Mouse (Mus musculus): Measurements from ENCODE around the gene Echdc3. TPM values are rescaled to one million over a fixed set of nuclear protein-coding genes. Genes with fewer than 3 reads are reported as not detected.

The Echdc3 gene
- total and polyA plus RNA-seq, 2 experiments from 2014 or later = 16.9 to 17.3 TPM

- no peak overlapping the region for H3K9ac ChIP-seq (replicated peaks; ENCODE audit: low read depth, low read length)
- DNase-seq (ENCODE audit: low spot score) (no peak), ATAC-seq (ENCODE audit: insufficient read depth, low read depth) (0 out of 2 replicates have a peak, but pooled peaks have one; percentile 8)
- H3K4me1 ChIP-seq (ENCODE audit: control insufficient read depth, insufficient read depth) = no peaks in the 10 kb centered on the region
- H3K4me2 ChIP-seq (ENCODE audit: low read depth, low read length) = no peak overlapping the region
- no peaks in the 10 kb centered on the region for H3K27me3 ChIP-seq (ENCODE audit: control insufficient read depth, insufficient read depth, low read length)
- H3K36me3 ChIP-seq (replicated peaks; ENCODE audit: control insufficient read depth, insufficient read depth, low read length) = no peaks in the 10 kb centered on the region
- H3K4me3 ChIP-seq (ENCODE audit: low read depth, low read length) = no peak overlapping the region
- H3K9me3 ChIP-seq (replicated peaks; ENCODE audit: control insufficient read depth, low read length) = peaks cover 4% of the 10 kb centered on the region
- TF ChIP-seq CTCF (IDR thresholded peaks at IDR 0.05; ENCODE audit: low read depth) = no peak
- TF ChIP-seq EP300 (IDR thresholded peaks at IDR 0.05; ENCODE audit: low read depth) = no peak
- no peak overlapping the region for H3K27ac ChIP-seq (ENCODE audit: low read depth)
- 72% methylated on average over 10 of the region's 10 CpGs for whole genome bisulfite sequencing
Measured at GRCm38 (mm10) chr2:6226361-6227058, 13.7 kb upstream of the Echdc3 start.

GRCm38 (mm10) chr2:6220141-6220805 lies 7.4 kb upstream of the Echdc3 start:
- no peak overlapping the region for H3K4me2 ChIP-seq (ENCODE audit: low read depth, low read length)
- DNase-seq (ENCODE audit: low spot score) (peak; percentile 56), ATAC-seq (ENCODE audit: insufficient read depth, low read depth) (peak; percentile 73)
- no peak for TF ChIP-seq EP300 (IDR thresholded peaks at IDR 0.05; ENCODE audit: low read depth)
- TF ChIP-seq CTCF (IDR thresholded peaks at IDR 0.05; ENCODE audit: low read depth) = peak; percentile 98
- no peaks in the 10 kb centered on the region for H3K4me1 ChIP-seq (ENCODE audit: control insufficient read depth, insufficient read depth)
- H3K27ac ChIP-seq (ENCODE audit: low read depth) = no peak overlapping the region
- no peaks in the 10 kb centered on the region for H3K27me3 ChIP-seq (ENCODE audit: control insufficient read depth, insufficient read depth, low read length)
- peaks cover 4% of the 10 kb centered on the region for H3K9me3 ChIP-seq (replicated peaks; ENCODE audit: control insufficient read depth, low read length)
- H3K4me3 ChIP-seq (ENCODE audit: low read depth, low read length) = no peak overlapping the region
- H3K9ac ChIP-seq (replicated peaks; ENCODE audit: low read depth, low read length) = no peak overlapping the region
- no peaks in the 10 kb centered on the region for H3K36me3 ChIP-seq (replicated peaks; ENCODE audit: control insufficient read depth, insufficient read depth, low read length)
- WGBS = 5% methylated on average over 4 of the region's 4 CpGs

GRCm38 (mm10) chr2:6212327-6212723 lies 508 bp downstream of the Echdc3 start:
- no peaks in the 10 kb centered on the region for H3K9me3 ChIP-seq (replicated peaks; ENCODE audit: control insufficient read depth, low read length)
- H3K27ac ChIP-seq (ENCODE audit: low read depth) = peak overlapping the region; percentile 98
- H3K4me2 ChIP-seq (ENCODE audit: low read depth, low read length) = peak overlapping the region; percentile 81
- H3K27me3 ChIP-seq (ENCODE audit: control insufficient read depth, insufficient read depth, low read length) = no peaks in the 10 kb centered on the region
- no peaks in the 10 kb centered on the region for H3K36me3 ChIP-seq (replicated peaks; ENCODE audit: control insufficient read depth, insufficient read depth, low read length)
- peaks cover 13% of the 10 kb centered on the region; the same call in 1 of the 2 replicates for H3K4me1 ChIP-seq (ENCODE audit: control insufficient read depth, insufficient read depth)
- 37% methylated on average over 9 of the region's 9 CpGs for WGBS
- TF ChIP-seq CTCF (IDR thresholded peaks at IDR 0.05; ENCODE audit: low read depth) (no peak), EP300 (IDR thresholded peaks at IDR 0.05; ENCODE audit: low read depth) (no peak)
- peak overlapping the region; percentile 79 for H3K9ac ChIP-seq (replicated peaks; ENCODE audit: low read depth, low read length)
- no peak for DNase-seq (ENCODE audit: low spot score)
- H3K4me3 ChIP-seq (ENCODE audit: low read depth, low read length) = peak overlapping the region; percentile 60
- ATAC-seq (ENCODE audit: insufficient read depth, low read depth) = peak; percentile 1; the same call in 1 of the 2 replicates

GRCm38 (mm10) chr2:6210840-6211239 lies 2.0 kb downstream of the Echdc3 start:
- TF ChIP-seq CTCF (IDR thresholded peaks at IDR 0.05; ENCODE audit: low read depth) (no peak), EP300 (IDR thresholded peaks at IDR 0.05; ENCODE audit: low read depth) (no peak)
- Histone ChIP-seq H3K9me3 (replicated peaks; ENCODE audit: control insufficient read depth, low read length) (no peaks in the 10 kb centered on the region), H3K27me3 (ENCODE audit: control insufficient read depth, insufficient read depth, low read length) (no peaks in the 10 kb centered on the region), H3K4me2 (ENCODE audit: low read depth, low read length) (no peak overlapping the region), H3K27ac (ENCODE audit: low read depth) (no peak overlapping the region), H3K36me3 (replicated peaks; ENCODE audit: control insufficient read depth, insufficient read depth, low read length) (no peaks in the 10 kb centered on the region), H3K4me3 (ENCODE audit: low read depth, low read length) (no peak overlapping the region), H3K4me1 (ENCODE audit: control insufficient read depth, insufficient read depth) (peaks cover 13% of the 10 kb centered on the region; the same call in 1 of the 2 replicates), H3K9ac (replicated peaks; ENCODE audit: low read depth, low read length) (no peak overlapping the region)
- WGBS = 86% methylated on average over 6 of the region's 6 CpGs
- DNase-seq (ENCODE audit: low spot score) (no peak), ATAC-seq (ENCODE audit: insufficient read depth, low read depth) (no peak)

GRCm38 (mm10) chr2:6209746-6210145 lies 3.1 kb downstream of the Echdc3 start:
- ATAC-seq (ENCODE audit: insufficient read depth, low read depth) (no peak), DNase-seq (ENCODE audit: low spot score) (no peak)
- Histone ChIP-seq H3K9ac (replicated peaks; ENCODE audit: low read depth, low read length) (no peak overlapping the region), H3K27ac (ENCODE audit: low read depth) (no peak overlapping the region), H3K27me3 (ENCODE audit: control insufficient read depth, insufficient read depth, low read length) (no peaks in the 10 kb centered on the region), H3K4me1 (ENCODE audit: control insufficient read depth, insufficient read depth) (peaks cover 13% of the 10 kb centered on the region; the same call in 1 of the 2 replicates), H3K36me3 (replicated peaks; ENCODE audit: control insufficient read depth, insufficient read depth, low read length) (no peaks in the 10 kb centered on the region), H3K4me3 (ENCODE audit: low read depth, low read length) (no peak overlapping the region), H3K4me2 (ENCODE audit: low read depth, low read length) (no peak overlapping the region), H3K9me3 (replicated peaks; ENCODE audit: control insufficient read depth, low read length) (no peaks in the 10 kb centered on the region)
- WGBS = 79% methylated on average over 3 of the region's 3 CpGs
- TF ChIP-seq CTCF (IDR thresholded peaks at IDR 0.05; ENCODE audit: low read depth) (no peak), EP300 (IDR thresholded peaks at IDR 0.05; ENCODE audit: low read depth) (no peak)

Data from heart, postnatal 0 days (tissue).